Mouse (Mus musculus) c-Kit-positive CD71-positive TER-119-positive erythroid progenitor cells, embryonic 14.5 days (primary cell): ENCODE measurements at regions not wholly inside any gene's neighbourhood (a gene's known extent, or its start where the extent isn't known, plus 50 kb on each side); places are given as distances from the start of the nearest gene placed in this dataset.

Experiments
- DNase-seq: peaks from one replicate; pipeline ENCODE4 v3.0.0-alpha.2; 2013; ENCODE audit warnings: low spot score

DNA sequence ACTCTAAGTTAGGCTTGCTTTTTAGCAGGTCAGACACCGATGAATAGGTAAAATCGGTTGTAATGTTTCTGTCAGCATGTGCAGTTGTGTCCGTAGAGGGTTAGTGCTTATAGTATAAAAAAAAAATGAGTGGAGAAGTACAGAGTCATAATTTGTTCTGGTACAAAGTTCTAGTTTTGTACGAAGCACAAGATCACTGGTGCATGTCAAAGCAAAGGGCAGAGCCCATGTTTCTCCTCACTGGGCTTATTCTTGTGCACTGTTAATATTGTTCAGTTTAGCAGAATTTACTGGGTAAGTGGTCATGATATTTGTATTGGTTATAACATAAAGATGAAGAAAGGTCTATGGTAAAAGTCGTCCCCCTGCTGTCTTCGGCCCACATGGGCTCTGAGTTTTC lies 330.4 kb upstream of the Fam241a start:
- no peak for DNase-seq

GRCm38 (mm10) chr3:128222344-128222743 lies 326.2 kb upstream of the Fam241a start:
- DNase-seq = no peak

- no peak for DNase-seq
Observed at GRCm38 (mm10) chr3:128221625-128222024, 325.5 kb upstream of the Fam241a start.

GRCm38 (mm10) chr3:128220776-128221550 lies 324.8 kb upstream of the Fam241a start:
- DNase-seq = no peak

- DNase-seq = no peak
Observed at GRCm38 (mm10) chr3:128217765-128218415, 321.8 kb upstream of the Fam241a start.

GRCm38 (mm10) chr3:128212256-128212655 lies 316.1 kb upstream of the Fam241a start:
- DNase-seq = no peak

GRCm38 (mm10) chr3:128210591-128210990 lies 314.5 kb upstream of the Fam241a start:
- DNase-seq = no peak

DNA sequence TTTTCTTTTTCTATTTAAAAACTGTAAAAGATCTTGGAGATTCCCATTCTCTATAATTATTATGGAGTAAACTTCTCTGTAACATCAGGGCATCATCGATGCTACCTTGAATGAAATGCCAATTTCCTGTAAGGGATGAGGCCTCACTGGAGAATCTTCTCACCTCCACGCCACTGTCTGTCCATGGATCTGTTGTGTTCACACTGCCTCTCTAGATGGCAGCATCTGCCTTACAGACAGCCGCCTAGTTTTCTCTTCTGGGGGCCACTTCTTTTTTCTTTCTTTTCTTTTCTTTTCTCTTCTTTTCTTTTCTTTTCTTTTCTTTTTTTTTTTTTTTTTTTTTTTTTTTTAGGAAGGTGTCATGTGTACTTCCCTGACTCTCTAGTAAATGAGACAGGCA lies 310.8 kb upstream of the Fam241a start:
- no peak for DNase-seq

GRCm38 (mm10) chr3:128206483-128206882 lies 310.4 kb upstream of the Fam241a start:
- DNase-seq = no peak

DNA sequence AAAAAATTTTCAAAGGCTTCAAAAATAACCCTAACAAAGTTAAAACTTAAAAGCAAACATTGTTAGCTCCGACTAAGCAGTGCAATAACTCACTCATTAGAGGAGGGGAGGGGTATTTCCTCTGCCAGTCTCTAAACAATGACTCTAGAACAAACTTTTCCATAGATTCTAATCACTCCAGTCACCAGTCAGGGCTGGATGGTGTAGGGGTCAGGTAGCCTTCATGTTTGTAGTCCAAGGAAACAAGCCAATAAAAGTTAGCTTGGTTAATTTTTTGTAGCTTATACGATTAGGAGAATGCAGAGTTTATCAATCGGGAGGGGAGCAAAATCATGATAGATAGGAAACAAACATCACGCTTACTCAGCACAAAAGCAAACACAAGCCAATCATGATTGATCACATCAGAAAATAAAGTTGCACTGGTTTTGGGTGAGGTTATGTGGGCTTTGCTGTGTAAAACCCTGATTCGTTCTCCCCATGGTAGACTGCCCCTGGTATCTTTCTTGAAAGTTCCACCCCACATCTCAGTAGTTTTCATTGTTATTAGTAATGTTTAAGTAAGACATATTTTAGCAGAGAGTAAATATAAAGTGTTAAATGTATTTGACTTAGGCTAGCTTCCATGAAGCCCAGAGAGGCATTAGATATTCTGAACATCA lies 304.6 kb upstream of the Fam241a start:
- no peak for DNase-seq

GRCm38 (mm10) chr3:128199466-128199865 lies 303.3 kb upstream of the Fam241a start:
- DNase-seq = no peak

DNA sequence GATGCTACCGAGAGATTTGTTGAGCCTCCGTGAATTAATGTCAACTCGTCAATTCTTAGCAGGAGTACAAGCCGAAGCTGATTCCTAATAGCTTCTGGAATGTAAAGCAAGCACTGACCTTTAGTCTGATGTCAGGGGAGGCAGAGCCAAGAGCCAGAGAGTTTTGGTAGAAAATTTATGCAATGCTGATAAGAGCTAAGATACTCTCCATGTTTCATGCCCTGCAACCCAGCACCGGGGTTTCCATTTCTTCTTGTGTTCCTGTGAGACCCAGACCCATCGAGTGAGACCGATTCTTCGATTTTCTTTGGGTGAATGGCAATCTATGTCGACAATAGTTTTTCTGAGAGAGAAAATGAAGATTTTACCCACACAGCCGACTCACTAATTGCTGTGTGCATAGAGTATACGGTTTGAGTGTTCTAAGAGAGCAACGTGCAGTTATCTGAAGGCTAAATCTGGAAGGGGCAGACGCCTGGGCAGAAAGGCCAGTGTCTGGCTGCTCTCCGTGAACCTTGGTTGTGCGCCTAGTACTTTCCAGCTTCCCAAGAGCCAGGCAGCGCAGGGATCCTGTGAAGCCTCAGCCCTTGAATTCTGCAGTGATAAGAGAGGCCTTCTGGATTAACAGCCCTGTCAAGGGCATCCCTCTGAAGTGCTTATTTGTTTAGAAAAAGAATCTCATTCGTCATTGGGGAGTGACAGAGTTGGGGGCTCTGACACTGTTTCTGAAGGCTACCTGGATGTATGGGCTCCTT lies 296.1 kb upstream of the Fam241a start:
- DNase-seq = no peak

GRCm38 (mm10) chr3:128187330-128188044 lies 291.4 kb upstream of the Fam241a start:
- DNase-seq = no peak

DNA sequence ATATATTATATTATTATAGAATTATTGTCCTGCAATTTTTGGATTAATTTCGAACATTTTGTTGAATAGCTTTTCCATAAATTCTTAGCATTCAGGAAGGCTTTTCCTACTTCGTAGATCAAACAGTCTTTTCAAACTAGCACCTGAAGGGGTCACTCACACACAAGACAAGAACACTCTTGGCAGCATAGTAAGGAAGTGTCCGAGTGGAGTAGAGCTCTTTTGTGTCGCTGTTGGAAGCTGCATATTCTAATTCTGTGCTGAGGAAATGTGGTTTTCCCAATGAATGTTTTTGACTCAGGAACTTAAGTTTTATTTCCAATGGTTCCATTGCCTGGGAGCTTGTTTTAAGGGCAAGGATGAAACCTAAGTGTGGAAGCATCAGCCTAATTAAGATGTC lies 290.2 kb upstream of the Fam241a start:
- DNase-seq = no peak

- DNase-seq = no peak
Observed at GRCm38 (mm10) chr3:128181221-128181908, 285.2 kb upstream of the Fam241a start.

DNA sequence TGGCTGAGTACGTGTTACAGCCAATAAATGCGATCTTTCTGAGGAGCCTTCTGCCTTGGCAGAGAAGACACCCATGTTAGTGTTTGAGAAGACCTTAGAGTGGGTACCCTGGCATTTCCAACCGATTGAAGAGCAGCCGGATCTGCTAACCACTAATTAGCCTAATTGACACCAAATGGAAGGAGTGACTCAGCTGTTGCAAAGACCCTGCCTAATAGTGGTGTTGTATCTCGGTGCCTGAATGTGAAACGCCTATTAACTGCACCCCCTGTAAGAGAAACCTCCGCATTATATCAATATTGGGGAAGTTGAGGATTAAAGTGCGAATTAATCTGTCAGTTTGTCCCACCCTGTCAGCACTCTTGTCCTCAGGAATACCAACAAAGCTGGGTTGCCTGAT lies 253.1 kb upstream of the Fam241a start:
- no peak for DNase-seq

- DNase-seq = no peak
Observed at GRCm38 (mm10) chr3:128145329-128145728, 249.2 kb upstream of the Fam241a start.

GRCm38 (mm10) chr3:128127836-128128235 lies 231.7 kb upstream of the Fam241a start:
- DNase-seq = peak; percentile 2

DNA sequence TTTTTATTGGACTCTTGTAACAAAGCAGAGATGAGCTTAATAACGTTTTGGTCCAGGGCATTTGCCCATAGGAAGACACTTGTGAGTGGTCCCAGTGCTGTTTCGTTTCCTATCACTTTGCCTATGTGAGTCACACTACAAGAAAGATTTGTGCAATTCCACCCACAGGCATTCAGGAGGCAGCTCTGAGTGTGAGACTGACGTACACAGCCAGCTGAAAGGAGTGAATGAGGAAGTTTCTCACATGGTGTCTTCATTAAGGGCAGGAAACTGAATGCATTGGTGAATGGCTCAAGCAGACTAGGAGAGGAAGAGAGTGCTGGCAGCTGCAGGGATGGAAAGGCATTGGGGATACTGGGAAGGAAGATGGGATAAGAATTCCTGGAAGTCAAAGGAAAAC lies 230.5 kb upstream of the Fam241a start:
- DNase-seq = no peak

GRCm38 (mm10) chr3:128122111-128122510 lies 226.0 kb upstream of the Fam241a start:
- DNase-seq = no peak
